Mouse (Mus musculus) cerebellum, adult 11-12 months (tissue): ENCODE results near the gene Rhbdf1.

Experiments
- DNase-seq: peaks from one replicate; pipeline ENCODE4 v3.0.0; 2022

The Rhbdf1 gene

GRCm38 (mm10) chr11:32238093-32238860, 16.2 kb upstream of the Rhbdf1 start:
- DNase-seq: peak; percentile 80

- DNase-seq: no peak
Measured at GRCm38 (mm10) chr11:32237411-32237795, 15.3 kb upstream of the Rhbdf1 start.

- peak; percentile 78 for DNase-seq
Measured at GRCm38 (mm10) chr11:32236712-32237410, 14.8 kb upstream of the Rhbdf1 start.

GRCm38 (mm10) chr11:32236132-32236531, 14.0 kb upstream of the Rhbdf1 start:
- peak; percentile 44 for DNase-seq

GRCm38 (mm10) chr11:32235646-32236045, 13.5 kb upstream of the Rhbdf1 start:
- peak; percentile 66 for DNase-seq

GRCm38 (mm10) chr11:32234816-32235485, 12.9 kb upstream of the Rhbdf1 start:
- peak; percentile 30 for DNase-seq

- peak; percentile 68 for DNase-seq
Measured at GRCm38 (mm10) chr11:32233895-32234294, 11.8 kb upstream of the Rhbdf1 start.

GRCm38 (mm10) chr11:32232848-32233247, 10.7 kb upstream of the Rhbdf1 start:
- peak; percentile 54 for DNase-seq

- no peak for DNase-seq
Measured at GRCm38 (mm10) chr11:32231125-32231524, 9.0 kb upstream of the Rhbdf1 start.

GRCm38 (mm10) chr11:32230220-32230619, 8.1 kb upstream of the Rhbdf1 start:
- peak; percentile 67 for DNase-seq

- DNase-seq: peak; percentile 40
Measured at GRCm38 (mm10) chr11:32228292-32228845, 6.3 kb upstream of the Rhbdf1 start.

GRCm38 (mm10) chr11:32227555-32227954, 5.5 kb upstream of the Rhbdf1 start:
- DNase-seq: no peak

GRCm38 (mm10) chr11:32227041-32227440, 4.9 kb upstream of the Rhbdf1 start:
- DNase-seq: peak; percentile 73

- DNase-seq: peak; percentile 91
Measured at GRCm38 (mm10) chr11:32226124-32226871, 4.2 kb upstream of the Rhbdf1 start, which contains the start of gene Mpg. Gene Mpg, plus strand, starts transcription at chr11:32226505.

GRCm38 (mm10) chr11:32225222-32226104, 3.4 kb upstream of the Rhbdf1 start:
- DNase-seq: peak; percentile 58

- peak; percentile 67 for DNase-seq
Measured at GRCm38 (mm10) chr11:32224468-32225139, 2.5 kb upstream of the Rhbdf1 start.

- no peak for DNase-seq
Measured at GRCm38 (mm10) chr11:32223297-32223967, 1.3 kb upstream of the Rhbdf1 start.

GRCm38 (mm10) chr11:32222570-32223194, 582 bp upstream of the Rhbdf1 start:
- DNase-seq: peak; percentile 44

- DNase-seq: peak; percentile 59
Measured at GRCm38 (mm10) chr11:32221225-32221950, 712 bp downstream of the Rhbdf1 start.
